Mouse (Mus musculus): ENCODE measurements around the gene Lrrc8e. TPM values are rescaled to one million over a fixed set of nuclear protein-coding genes. Genes with fewer than 3 reads are reported as not detected.

Gene Lrrc8e
- polyA plus RNA-seq, 1 experiment from 2014 or later, result 0.97 TPM

DNA sequence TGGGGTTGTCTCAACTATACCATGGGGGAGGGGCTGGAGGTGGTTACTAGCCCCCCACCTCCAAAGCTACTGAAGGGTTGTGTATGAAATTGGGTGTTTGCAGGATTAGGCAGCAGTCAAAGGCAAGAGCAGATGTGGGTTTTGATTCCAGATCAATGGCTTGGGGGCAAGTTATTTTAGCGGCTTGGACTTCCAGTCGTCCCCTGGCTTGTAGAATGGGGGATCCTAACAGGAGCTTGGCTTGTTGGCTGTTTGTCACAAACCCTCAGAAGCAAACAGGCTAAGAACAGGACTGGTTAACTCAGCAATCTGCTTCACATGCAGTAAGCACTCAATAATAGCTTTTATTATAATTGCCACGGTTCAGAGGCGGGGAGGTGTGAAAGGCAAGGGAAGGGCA lies 30.7 kb downstream of the Lrrc8e start:
- peaks cover 16% of the 10 kb centered on the region; the same call in 1 of the 2 replicates for H3K4me1 ChIP-seq (ENCODE audit: control insufficient read depth, insufficient read depth, low read length)
- 0 out of 2 replicates have a peak overlapping the region, but pooled peaks have one; percentile 78 for H3K4me3 ChIP-seq (ENCODE audit: low read depth, low read length)
- H3K36me3 ChIP-seq (ENCODE audit: control insufficient read depth, insufficient read depth, low read length), result peaks cover 61% of the 10 kb centered on the region
- H3K27ac ChIP-seq (replicated peaks; ENCODE audit: low read depth, low read length), result no peak overlapping the region
- ATAC-seq (ENCODE audit: low read depth) (no peak), DNase-seq (ENCODE audit: low spot score) (no peak)
- no peaks in the 10 kb centered on the region for H3K9me3 ChIP-seq (ENCODE audit: control insufficient read depth, low read length)
- peak overlapping the region; percentile 75 for H3K4me2 ChIP-seq (ENCODE audit: low read depth, low read length)
- no peaks in the 10 kb centered on the region for H3K27me3 ChIP-seq (replicated peaks; ENCODE audit: control insufficient read depth, insufficient read depth, low read length)
- peak overlapping the region; percentile 82; the same call in 1 of the 2 replicates for H3K9ac ChIP-seq (ENCODE audit: low read depth, low read length)
- 74% methylated on average over 4 of the region's 4 CpGs for WGBS

GRCm38 (mm10) chr8:4258233-4258632 lies 31.6 kb downstream of the Lrrc8e start:
- Histone ChIP-seq H3K4me2 (ENCODE audit: low read depth, low read length) (peak overlapping the region; percentile 75), H3K4me3 (ENCODE audit: low read depth, low read length) (peak overlapping the region; percentile 78), H3K36me3 (ENCODE audit: control insufficient read depth, insufficient read depth, low read length) (peaks cover 70% of the 10 kb centered on the region), H3K4me1 (ENCODE audit: control insufficient read depth, insufficient read depth, low read length) (peaks cover 13% of the 10 kb centered on the region; the same call in 1 of the 2 replicates), H3K9ac (ENCODE audit: low read depth, low read length) (peak overlapping the region; percentile 82), H3K9me3 (ENCODE audit: control insufficient read depth, low read length) (no peaks in the 10 kb centered on the region), H3K27ac (replicated peaks; ENCODE audit: low read depth, low read length) (peak overlapping the region; percentile 86), H3K27me3 (replicated peaks; ENCODE audit: control insufficient read depth, insufficient read depth, low read length) (no peaks in the 10 kb centered on the region)
- ATAC-seq (ENCODE audit: low read depth) (peak; percentile 69), DNase-seq (ENCODE audit: low spot score) (peak; percentile 80)
- WGBS, result 2% methylated on average over 19 of the region's 35 CpGs

DNA sequence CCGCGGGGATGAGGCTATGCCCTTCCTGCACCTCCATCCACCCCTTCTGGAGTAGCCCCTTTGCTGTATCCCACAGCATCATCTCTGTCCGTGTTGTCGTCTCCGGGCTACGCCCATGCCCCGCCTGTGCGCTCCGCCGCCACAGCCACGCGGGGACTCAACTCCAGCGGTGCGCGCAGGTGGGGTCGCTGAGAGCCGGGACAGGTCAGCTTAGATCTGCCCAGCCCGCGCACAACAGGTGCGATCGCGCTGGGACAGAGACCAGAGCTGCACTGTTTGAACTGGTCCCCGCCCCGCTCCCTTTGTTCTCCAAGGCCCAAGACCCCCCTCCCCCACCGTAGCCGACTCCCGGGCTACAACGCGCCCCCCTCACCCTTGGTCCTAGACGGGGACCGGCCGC lies 32.1 kb downstream of the Lrrc8e start:
- Histone ChIP-seq H3K4me1 (ENCODE audit: control insufficient read depth, insufficient read depth, low read length) (peaks cover 13% of the 10 kb centered on the region; the same call in 1 of the 2 replicates), H3K4me2 (ENCODE audit: low read depth, low read length) (peak overlapping the region; percentile 75), H3K27ac (replicated peaks; ENCODE audit: low read depth, low read length) (peak overlapping the region; percentile 86), H3K27me3 (replicated peaks; ENCODE audit: control insufficient read depth, insufficient read depth, low read length) (no peaks in the 10 kb centered on the region), H3K9me3 (ENCODE audit: control insufficient read depth, low read length) (no peaks in the 10 kb centered on the region), H3K36me3 (ENCODE audit: control insufficient read depth, insufficient read depth, low read length) (peaks cover 74% of the 10 kb centered on the region), H3K4me3 (ENCODE audit: low read depth, low read length) (peak overlapping the region; percentile 78), H3K9ac (ENCODE audit: low read depth, low read length) (peak overlapping the region; percentile 82)
- DNase-seq (ENCODE audit: low spot score), result peak; percentile 74
- 0% methylated on average over 25 of the region's 32 CpGs for WGBS
- ATAC-seq (ENCODE audit: low read depth), result peak; percentile 65

DNA sequence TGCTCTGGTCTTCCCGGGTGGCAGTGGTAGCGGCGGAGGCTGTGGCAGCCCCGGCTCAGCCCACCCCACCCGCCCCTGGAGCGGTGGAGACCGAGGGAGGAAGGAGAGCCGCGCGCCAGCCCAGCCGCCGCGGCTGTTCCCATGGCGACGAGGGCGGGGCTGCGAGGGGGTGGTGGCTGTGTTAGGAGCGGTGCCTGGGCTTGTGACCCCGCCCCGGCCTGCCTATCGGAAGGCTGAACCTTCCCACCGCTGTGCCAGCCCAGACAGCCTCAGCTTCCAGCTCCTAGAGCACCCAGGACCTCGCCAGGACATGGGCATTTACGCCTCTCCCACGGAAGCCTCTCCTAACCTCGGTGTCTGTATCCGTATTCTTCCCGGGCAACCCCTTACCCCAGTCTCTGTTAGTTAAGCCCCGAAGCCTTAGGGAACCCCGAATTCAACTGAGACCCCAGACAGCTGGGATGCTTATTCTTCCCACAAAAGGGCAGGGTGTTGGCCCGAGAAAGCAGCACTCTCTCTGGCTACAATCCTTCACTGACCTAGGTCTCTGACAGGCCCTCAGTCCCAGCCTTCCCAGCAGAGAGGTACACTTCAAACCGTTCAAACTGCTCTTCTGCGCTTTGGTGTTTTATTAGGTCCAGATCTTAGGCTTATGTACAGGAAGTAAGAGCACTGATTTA lies 32.6 kb downstream of the Lrrc8e start, which contains the start of gene Ctxn1:
Gene Ctxn1, minus strand, starts transcription at position 150 of the 680 bp plus-strand sequence.
- Histone ChIP-seq H3K4me2 (ENCODE audit: low read depth, low read length) (peak within 1 kb of the TSS; percentile 75), H3K9me3 (ENCODE audit: control insufficient read depth, low read length) (no peaks in the 10 kb centered on the region), H3K4me1 (ENCODE audit: control insufficient read depth, insufficient read depth, low read length) (peaks cover 7% of the 10 kb centered on the region; the same call in 1 of the 2 replicates), H3K27ac (replicated peaks; ENCODE audit: low read depth, low read length) (peak within 1 kb of the TSS; percentile 86), H3K36me3 (ENCODE audit: control insufficient read depth, insufficient read depth, low read length) (peaks cover 77% of the 10 kb centered on the region), H3K27me3 (replicated peaks; ENCODE audit: control insufficient read depth, insufficient read depth, low read length) (no peaks in the 10 kb centered on the region), H3K9ac (ENCODE audit: low read depth, low read length) (peak within 1 kb of the TSS; percentile 82), H3K4me3 (ENCODE audit: low read depth, low read length) (peak within 1 kb of the TSS; percentile 78)
- DNase-seq (ENCODE audit: low spot score) (peak; percentile 96), ATAC-seq (ENCODE audit: low read depth) (peak; percentile 94)
- WGBS, result 10% methylated on average over 15 of the region's 33 CpGs

DNA sequence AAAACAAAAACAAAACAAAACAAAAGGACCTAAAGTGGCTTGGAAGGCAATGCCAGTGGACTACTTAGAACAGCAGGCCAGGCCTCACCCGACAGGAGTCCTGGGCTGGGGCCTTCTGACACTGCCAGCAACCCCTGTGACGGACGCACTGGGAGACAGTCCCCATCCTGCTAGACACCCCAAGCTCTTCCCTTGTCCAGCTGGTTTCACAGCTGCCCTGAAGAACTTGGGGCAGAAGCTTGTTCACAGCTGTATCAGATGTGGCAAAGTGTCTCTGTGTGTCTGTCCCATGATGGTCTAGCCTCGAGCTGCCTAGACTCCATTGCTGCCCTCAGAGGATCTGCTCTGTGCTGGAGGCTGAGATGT lies 33.2 kb downstream of the Lrrc8e start:
- Histone ChIP-seq H3K27ac (replicated peaks; ENCODE audit: low read depth, low read length) (peak overlapping the region; percentile 65; the same call in 1 of the 2 replicates), H3K4me1 (ENCODE audit: control insufficient read depth, insufficient read depth, low read length) (peaks cover 7% of the 10 kb centered on the region; the same call in 1 of the 2 replicates), H3K36me3 (ENCODE audit: control insufficient read depth, insufficient read depth, low read length) (peaks cover 75% of the 10 kb centered on the region), H3K27me3 (replicated peaks; ENCODE audit: control insufficient read depth, insufficient read depth, low read length) (no peaks in the 10 kb centered on the region), H3K9ac (ENCODE audit: low read depth, low read length) (peak overlapping the region; percentile 82; the same call in 1 of the 2 replicates), H3K4me2 (ENCODE audit: low read depth, low read length) (peak overlapping the region; percentile 75; the same call in 1 of the 2 replicates), H3K9me3 (ENCODE audit: control insufficient read depth, low read length) (no peaks in the 10 kb centered on the region), H3K4me3 (ENCODE audit: low read depth, low read length) (no peak overlapping the region)
- ATAC-seq (ENCODE audit: low read depth) (no peak), DNase-seq (ENCODE audit: low spot score) (no peak)
- 77% methylated on average over 4 of the region's 4 CpGs for WGBS

DNA sequence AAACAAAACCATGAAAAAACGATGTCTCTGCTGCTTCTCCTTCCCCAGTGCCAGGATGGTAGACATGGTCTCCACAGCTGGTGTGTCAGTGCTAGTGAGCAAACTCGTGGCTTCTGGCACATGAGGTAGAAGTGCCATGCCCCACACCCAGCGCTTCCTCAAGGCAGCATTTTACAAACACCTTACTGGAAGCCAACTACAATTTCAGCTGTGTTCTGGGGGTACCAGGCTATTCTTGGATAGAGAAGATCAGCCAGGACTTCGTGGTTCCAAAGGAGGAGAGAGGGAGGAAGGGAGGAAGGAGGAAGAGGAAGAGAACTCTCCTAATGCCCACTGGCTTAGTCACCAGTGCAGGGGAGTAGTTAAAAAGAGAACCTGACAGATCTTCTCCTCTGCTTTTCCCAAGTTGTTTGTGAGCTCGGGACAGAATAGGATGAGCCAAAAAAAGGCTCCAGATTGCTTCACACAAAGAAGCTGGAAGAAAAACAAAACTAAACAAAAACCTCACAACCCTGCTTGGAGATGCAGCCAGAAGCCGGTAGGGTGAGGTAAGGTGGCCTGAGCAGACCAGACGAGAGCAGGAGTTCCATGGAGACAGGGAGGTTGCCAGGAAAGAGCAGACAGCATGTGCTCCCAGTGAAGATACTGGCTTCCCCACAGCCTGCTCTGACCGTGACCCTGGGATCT lies 36.6 kb downstream of the Lrrc8e start:
- ATAC-seq (ENCODE audit: low read depth) (no peak), DNase-seq (ENCODE audit: low spot score) (no peak)
- no peak overlapping the region for H3K4me3 ChIP-seq (ENCODE audit: low read depth, low read length)
- no peaks in the 10 kb centered on the region for H3K9me3 ChIP-seq (ENCODE audit: control insufficient read depth, low read length)
- H3K27ac ChIP-seq (replicated peaks; ENCODE audit: low read depth, low read length), result no peak overlapping the region
- H3K4me2 ChIP-seq (ENCODE audit: low read depth, low read length), result no peak overlapping the region
- H3K27me3 ChIP-seq (replicated peaks; ENCODE audit: control insufficient read depth, insufficient read depth, low read length), result no peaks in the 10 kb centered on the region
- 0 out of 2 replicates have a peak, but pooled peaks cover 4% of the 10 kb centered on the region for H3K4me1 ChIP-seq (ENCODE audit: control insufficient read depth, insufficient read depth, low read length)
- 86% methylated on average over 8 of the region's 8 CpGs for WGBS
- no peak overlapping the region for H3K9ac ChIP-seq (ENCODE audit: low read depth, low read length)
- peaks cover 84% of the 10 kb centered on the region for H3K36me3 ChIP-seq (ENCODE audit: control insufficient read depth, insufficient read depth, low read length)

GRCm38 (mm10) chr8:4265160-4265914 lies 38.7 kb downstream of the Lrrc8e start:
- WGBS, result 94% methylated on average over 14 of the region's 15 CpGs
- Histone ChIP-seq H3K9ac (ENCODE audit: low read depth, low read length) (no peak overlapping the region), H3K4me1 (ENCODE audit: control insufficient read depth, insufficient read depth, low read length) (no peaks in the 10 kb centered on the region), H3K27ac (replicated peaks; ENCODE audit: low read depth, low read length) (no peak overlapping the region), H3K4me2 (ENCODE audit: low read depth, low read length) (no peak overlapping the region), H3K9me3 (ENCODE audit: control insufficient read depth, low read length) (no peaks in the 10 kb centered on the region), H3K4me3 (ENCODE audit: low read depth, low read length) (no peak overlapping the region), H3K36me3 (ENCODE audit: control insufficient read depth, insufficient read depth, low read length) (peaks cover 97% of the 10 kb centered on the region), H3K27me3 (replicated peaks; ENCODE audit: control insufficient read depth, insufficient read depth, low read length) (no peaks in the 10 kb centered on the region)
- DNase-seq (ENCODE audit: low spot score) (no peak), ATAC-seq (ENCODE audit: low read depth) (no peak)

- Histone ChIP-seq H3K9ac (ENCODE audit: low read depth, low read length) (no peak overlapping the region), H3K9me3 (ENCODE audit: control insufficient read depth, low read length) (no peaks in the 10 kb centered on the region), H3K36me3 (ENCODE audit: control insufficient read depth, insufficient read depth, low read length) (peaks cover 90% of the 10 kb centered on the region), H3K4me2 (ENCODE audit: low read depth, low read length) (no peak overlapping the region), H3K27me3 (replicated peaks; ENCODE audit: control insufficient read depth, insufficient read depth, low read length) (no peaks in the 10 kb centered on the region), H3K4me1 (ENCODE audit: control insufficient read depth, insufficient read depth, low read length) (no peaks in the 10 kb centered on the region), H3K4me3 (ENCODE audit: low read depth, low read length) (no peak overlapping the region), H3K27ac (replicated peaks; ENCODE audit: low read depth, low read length) (no peak overlapping the region)
- 78% methylated on average over 15 of the region's 15 CpGs for WGBS
- ATAC-seq (ENCODE audit: low read depth), result peak; percentile 58; the same call in 1 of the 2 replicates
- DNase-seq (ENCODE audit: low spot score), result no peak
These were observed 41.0 kb downstream of the Lrrc8e start for GRCm38 (mm10) chr8:4267627-4268026.
